Mouse (Mus musculus) MEL (cell line): ENCODE data around the gene Chst1. TPM values are rescaled to one million over a fixed set of nuclear protein-coding genes. Genes with fewer than 3 reads are reported as not detected.

Source experiments
- DNase-seq: peaks from one replicate; pipeline ENCODE4 v3.0.0; 2011; ENCODE audit warnings: low read depth, low spot score
- H3K27ac ChIP-seq: 2 replicates; pipeline ENCODE4 v1.5.1; 2012; ENCODE audit warnings: low read depth, mild to moderate bottlenecking, control low read depth, low read length, moderate library complexity; ENCODE audit not compliant: control insufficient read depth
- H3K27me3 ChIP-seq, 2 experiments: fragments of 150-350 bp in 1 of 2; sonication (generic) in 1 of 2; 2 replicates each; pipeline ENCODE4 v1.6.1; 2012; ENCODE audit warnings: low read length in 2 of 2, mild to moderate bottlenecking in 2 of 2, improper control_type of control experiment in 1 of 2, moderate library complexity in 1 of 2; ENCODE audit not compliant: insufficient read depth in 2 of 2, control insufficient read depth in 1 of 2
- H3K36me3 ChIP-seq, 2 experiments: 2 replicates each; pipeline ENCODE4 v1.6.1; 2012 to 2014; ENCODE audit warnings: low read length in 2 of 2, improper control_type of control experiment in 1 of 2, inconsistent platforms in 1 of 2, mild to moderate bottlenecking in 1 of 2; ENCODE audit not compliant: insufficient read depth in 2 of 2, control insufficient read depth in 1 of 2
- H3K4me1 ChIP-seq, 2 experiments: fragments of 150-350 bp in 1 of 2; sonication (generic) in 1 of 2; 2 replicates each; pipeline ENCODE4 v1.6.1; 2012; ENCODE audit warnings: low read length in 2 of 2, improper control_type of control experiment in 1 of 2, mild to moderate bottlenecking in 1 of 2; ENCODE audit not compliant: insufficient read depth in 2 of 2, control insufficient read depth in 1 of 2
- H3K4me3 ChIP-seq, 2 experiments: fragments of 150-350 bp in 1 of 2; sonication (generic) in 1 of 2; 2 replicates each; pipeline ENCODE4 v1.5.1; 2012; ENCODE audit warnings: low read depth in 2 of 2, low read length in 2 of 2, mild to moderate bottlenecking in 2 of 2, moderate library complexity in 2 of 2, control low read depth in 1 of 2, improper control_type of control experiment in 1 of 2; ENCODE audit not compliant: control insufficient read depth in 1 of 2, insufficient read depth in 1 of 2
- H3K79me2 ChIP-seq: 2 replicates; pipeline ENCODE4 v1.6.1; 2012; ENCODE audit warnings: mild to moderate bottlenecking, low read length, moderate library complexity; ENCODE audit not compliant: control insufficient read depth, poor library complexity, insufficient read depth
- H3K9ac ChIP-seq: 2 replicates; pipeline ENCODE4 v1.6.1; 2012; ENCODE audit warnings: low read depth, mild to moderate bottlenecking, control low read depth, low read length, moderate library complexity; ENCODE audit not compliant: control insufficient read depth, poor library complexity, severe bottlenecking
- H3K9me3 ChIP-seq: fragments of 150-350 bp; sonication (generic); replicated peaks from 2 replicates; pipeline ENCODE4 v1.6.1; 2012; ENCODE audit warnings: mild to moderate bottlenecking, low read length, improper control_type of control experiment, moderate library complexity; ENCODE audit not compliant: insufficient read depth
- CHD1 ChIP-seq: IDR thresholded peaks from 2 replicates; pipeline ENCODE4 v1.6.1; 2012; ENCODE audit warnings: low read depth, mild to moderate bottlenecking, inconsistent platforms, low read length, improper control_type of control experiment
- E2F4 ChIP-seq: IDR thresholded peaks from 2 replicates; pipeline ENCODE4 v1.6.1; 2011; ENCODE audit warnings: low read depth, low read length, improper control_type of control experiment, borderline replicate concordance
- ELF1 ChIP-seq: IDR thresholded peaks from 2 replicates; pipeline ENCODE4 v1.6.1; 2014; ENCODE audit warnings: low read depth, mild to moderate bottlenecking, inconsistent platforms, low read length, improper control_type of control experiment, moderate library complexity
- GATA1 ChIP-seq: IDR thresholded peaks from 2 replicates; pipeline ENCODE4 v1.6.1; 2011; ENCODE audit warnings: low read depth, low read length, improper control_type of control experiment
- JUND ChIP-seq: IDR thresholded peaks from 2 replicates; pipeline ENCODE4 v1.6.1; 2011; ENCODE audit warnings: low read depth, mild to moderate bottlenecking, improper control_type of control experiment, low read length
- KAT2A ChIP-seq: conservative IDR thresholded peaks from 2 replicates; pipeline ENCODE4 v1.6.1; 2012; ENCODE audit warnings: low read depth, low read length, improper control_type of control experiment, inconsistent platforms
- MAFK ChIP-seq: IDR thresholded peaks from 2 replicates; pipeline ENCODE4 v1.6.1; 2011; ENCODE audit warnings: low read depth, mild to moderate bottlenecking, low read length, improper control_type of control experiment, borderline replicate concordance
- MAX ChIP-seq: IDR thresholded peaks from 2 replicates; pipeline ENCODE4 v1.6.1; 2011; ENCODE audit warnings: low read length, improper control_type of control experiment
- MAZ ChIP-seq: IDR thresholded peaks from 2 replicates; pipeline ENCODE4 v1.6.1; 2012; ENCODE audit warnings: low read depth, mild to moderate bottlenecking, inconsistent platforms, low read length, improper control_type of control experiment
- MYC ChIP-seq: IDR thresholded peaks from 2 replicates; pipeline ENCODE4 v1.6.1; 2011; ENCODE audit warnings: low read depth, mild to moderate bottlenecking, low read length, improper control_type of control experiment, moderate library complexity
- NELFE ChIP-seq: IDR thresholded peaks from 2 replicates; pipeline ENCODE4 v1.6.1; 2011; ENCODE audit warnings: low read depth, low read length, improper control_type of control experiment
- POLR2A ChIP-seq, 2 experiments: IDR thresholded peaks; 2 replicates each; pipeline ENCODE4 v1.6.1; 2011 to 2012; ENCODE audit warnings: low read length in 2 of 2, mild to moderate bottlenecking in 2 of 2, control low read depth in 1 of 2, improper control_type of control experiment in 1 of 2, low read depth in 1 of 2, moderate library complexity in 1 of 2; ENCODE audit not compliant: control insufficient read depth in 1 of 2, insufficient read depth in 1 of 2, poor library complexity in 1 of 2
- POLR2AphosphoS5 ChIP-seq: IDR thresholded peaks from 2 replicates; pipeline ENCODE4 v1.6.1; 2012; ENCODE audit warnings: low read depth, borderline replicate concordance, mild to moderate bottlenecking, inconsistent platforms, low read length, moderate library complexity, mixed read lengths
- TAL1 ChIP-seq: IDR thresholded peaks from 2 replicates; pipeline ENCODE4 v1.6.1; 2012; ENCODE audit warnings: mild to moderate bottlenecking, inconsistent platforms, low read length, moderate library complexity, mixed read lengths
- TCF12 ChIP-seq: IDR thresholded peaks from 2 replicates; pipeline ENCODE4 v1.6.1; 2014; ENCODE audit warnings: low read depth, mild to moderate bottlenecking, inconsistent platforms, low read length, improper control_type of control experiment, moderate library complexity
- UBTF ChIP-seq: IDR thresholded peaks from 2 replicates; pipeline ENCODE4 v1.6.1; 2012; ENCODE audit warnings: low read depth, mild to moderate bottlenecking, inconsistent platforms, low read length, improper control_type of control experiment, moderate library complexity, borderline replicate concordance; ENCODE audit not compliant: insufficient read depth
- USF1 ChIP-seq: IDR thresholded peaks from 2 replicates; pipeline ENCODE4 v1.6.1; 2014; ENCODE audit warnings: low read depth, mild to moderate bottlenecking, inconsistent platforms, low read length, improper control_type of control experiment, moderate library complexity
- ZKSCAN1 ChIP-seq: IDR thresholded peaks from 2 replicates; pipeline ENCODE4 v1.6.1; 2012; ENCODE audit warnings: low read depth, mild to moderate bottlenecking, inconsistent platforms, low read length, improper control_type of control experiment, moderate library complexity
- ZMIZ1 ChIP-seq: IDR thresholded peaks from 2 replicates; pipeline ENCODE4 v1.6.1; 2012; ENCODE audit warnings: low read depth, mild to moderate bottlenecking, inconsistent platforms, low read length, improper control_type of control experiment, moderate library complexity
- polyA plus RNA-seq, 2 experiments: library from polyadenylated mRNA; stranded (reverse) in 1 of 2; unstranded in 1 of 2; fragments of >175 nt in 1 of 2; fragments of >200 nt in 1 of 2; gene quantifications; 2 replicates each; pipeline versions ENCODE4 v1.2.1 to v1.2.4; 2012; ENCODE audit warnings: low replicate concordance in 2 of 2, low read depth in 1 of 2; ENCODE audit not compliant: insufficient read length in 2 of 2, insufficient read depth in 1 of 2, missing spikeins in 1 of 2
- total RNA-seq: library from RNA; depleted of rRNA; stranded (reverse); fragments of 300-350 nt; gene quantifications from 2 replicates; pipeline ENCODE4 v1.2.3, GENCODE M21; 2012

The Chst1 gene
- total and polyA plus RNA-seq, 3 experiments: 0.14 to 0.35 TPM; not detected in 1

DNA sequence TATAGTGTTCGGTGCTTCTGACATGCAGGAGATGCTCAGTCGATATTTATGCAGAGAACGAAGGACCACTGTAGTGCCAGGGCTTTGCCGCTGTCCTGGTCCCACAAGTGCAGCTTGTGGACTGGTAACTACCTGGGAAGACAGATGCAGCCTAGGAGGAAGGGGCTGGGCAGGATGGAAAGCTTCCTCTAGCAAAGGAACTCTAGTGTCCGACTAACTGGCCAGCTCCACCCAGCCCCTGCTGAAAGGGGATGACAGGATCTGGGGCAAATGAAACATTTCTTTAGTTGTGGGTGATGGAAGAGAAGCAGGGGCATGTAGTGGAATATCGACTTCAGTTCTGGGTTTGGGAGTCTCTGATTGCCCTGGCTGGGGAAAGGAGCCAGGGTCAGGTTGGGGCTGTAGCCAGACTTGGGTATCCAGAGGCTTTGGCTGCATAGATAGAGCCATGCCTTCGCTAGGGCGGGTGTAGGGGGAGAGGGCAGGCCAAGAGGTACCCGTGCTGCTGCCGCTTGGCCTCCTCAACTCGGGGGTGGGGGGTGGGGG, 493 bp upstream of the Chst1 start:
- no peak overlapping the region for H3K4me3 ChIP-seq
- TF ChIP-seq POLR2AphosphoS5: no peak
- TF ChIP-seq JUND: no peak
- TF ChIP-seq ELF1: no peak
- TF ChIP-seq NELFE: no peak
- DNase-seq: no peak
- H3K9ac ChIP-seq: no peak overlapping the region
- H3K27me3 ChIP-seq: peaks cover 3% of the 10 kb centered on the region in 2 experiments; a peak in 2 of 4 replicates
- no peaks in the 10 kb centered on the region for H3K9me3 ChIP-seq
- no peak overlapping the region for H3K27ac ChIP-seq
- H3K36me3 ChIP-seq: no peaks in the 10 kb centered on the region
- H3K4me1 ChIP-seq: no peaks in the 10 kb centered on the region
- no peaks in the 10 kb centered on the region for H3K79me2 ChIP-seq

DNA sequence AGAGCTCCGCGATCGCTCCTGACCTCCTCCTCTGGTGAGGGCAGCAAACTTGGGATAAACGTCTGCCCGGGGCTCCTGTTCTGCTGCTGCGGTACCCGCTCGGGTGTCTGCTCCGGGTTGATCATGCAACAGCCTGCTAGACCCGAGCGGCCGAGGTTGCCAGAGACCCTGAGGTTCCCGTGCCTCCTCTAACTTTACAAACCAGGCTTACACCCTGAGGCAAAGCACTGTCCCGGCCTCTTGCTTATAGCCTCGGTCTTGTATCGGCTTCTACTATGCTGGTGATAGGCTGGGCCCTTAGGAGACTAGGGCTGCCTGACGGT, 802 bp downstream of the Chst1 start:
- no peak overlapping the region for H3K4me3 ChIP-seq
- H3K9ac ChIP-seq: no peak overlapping the region
- no peak overlapping the region for H3K27ac ChIP-seq
- no peaks in the 10 kb centered on the region for H3K9me3 ChIP-seq
- no peaks in the 10 kb centered on the region for H3K79me2 ChIP-seq
- peaks cover 2 to 3% of the 10 kb centered on the region in 2 experiments; a peak in 3 of 4 replicates for H3K27me3 ChIP-seq
- H3K36me3 ChIP-seq: no peaks in the 10 kb centered on the region
- no peak for TF ChIP-seq E2F4
- no peak for TF ChIP-seq MAX
- no peak for TF ChIP-seq CHD1
- no peak for TF ChIP-seq GATA1
- TF ChIP-seq ELF1: no peak
- no peak for TF ChIP-seq UBTF
- TF ChIP-seq USF1: no peak
- no peak for TF ChIP-seq NELFE
- TF ChIP-seq MAZ: no peak
- TF ChIP-seq ZKSCAN1: no peak
- no peak for TF ChIP-seq ZMIZ1
- TF ChIP-seq POLR2A (IDR thresholded peaks at IDR 0.05; ENCODE audit: control insufficient read depth in 1 of 2, insufficient read depth in 1 of 2, low read depth in 1 of 2, low read length in 2 of 2, poor library complexity in 1 of 2): no peak
- TF ChIP-seq TCF12: no peak
- TF ChIP-seq MYC: no peak
- no peak for TF ChIP-seq POLR2AphosphoS5
- TF ChIP-seq TAL1: no peak
- TF ChIP-seq MAFK: no peak
- no peak for TF ChIP-seq KAT2A
- no peak for DNase-seq
- no peaks in the 10 kb centered on the region for H3K4me1 ChIP-seq
